Mouse (Mus musculus) hindbrain, embryonic 13.5 days (tissue): Measurements from ENCODE around the gene Defb30. TPM values are rescaled to one million over a fixed set of nuclear protein-coding genes. Genes with fewer than 3 reads are reported as not detected.

Experiments used
- ATAC-seq: fragments of 200-750 bp; cut with Nextera tagmentation; 2 replicates; pipeline ENCODE4 v1.8.0; 2017; ENCODE audit warnings: moderate TSS enrichment; ENCODE audit not compliant: low FRiP score
- H3K27ac ChIP-seq: fragments of 300-500 bp; sonication (generic); 2 replicates; pipeline ENCODE4 v1.5.1; 2015; ENCODE audit warnings: inconsistent platforms, mild to moderate bottlenecking, moderate library complexity
- H3K27me3 ChIP-seq: fragments of 300-500 bp; sonication (generic); 2 replicates; pipeline ENCODE4 v1.6.1; 2015; ENCODE audit warnings: mild to moderate bottlenecking, inconsistent platforms
- H3K36me3 ChIP-seq: fragments of 300-500 bp; sonication (generic); 2 replicates; pipeline ENCODE4 v1.6.1; 2015; ENCODE audit warnings: mild to moderate bottlenecking, inconsistent platforms
- H3K4me1 ChIP-seq: fragments of 300-500 bp; sonication (generic); replicated peaks from 2 replicates; pipeline ENCODE4 v1.6.1; 2015; ENCODE audit warnings: inconsistent platforms
- H3K4me2 ChIP-seq: fragments of 300-500 bp; sonication (generic); 2 replicates; pipeline ENCODE4 v1.6.1; 2015; ENCODE audit warnings: inconsistent platforms, mild to moderate bottlenecking, moderate library complexity
- H3K4me3 ChIP-seq: fragments of 300-500 bp; sonication (generic); 2 replicates; pipeline ENCODE4 v1.5.1; 2015; ENCODE audit warnings: mild to moderate bottlenecking, inconsistent platforms
- H3K9ac ChIP-seq: fragments of 300-500 bp; sonication (generic); 2 replicates; pipeline ENCODE4 v1.6.1; 2015; ENCODE audit warnings: mild to moderate bottlenecking, inconsistent platforms
- H3K9me3 ChIP-seq: fragments of 300-500 bp; sonication (generic); 2 replicates; pipeline ENCODE4 v1.6.1; 2016; ENCODE audit warnings: inconsistent platforms
- WGBS: fragments of 180-500 bp; shearing (Covaris S2); methylation state at CpG from one replicate; pipeline ENCODE4 v1.1.7; 2015; 5-methylcytosine and 5-hydroxymethylcytosine counted together
- polyA plus RNA-seq: library from polyadenylated mRNA; unstranded; fragments of >200 nt; fragmentation: Nextera tagmentation; extraction: Ambion mirVana; gene quantifications from 2 replicates; pipeline ENCODE4 v1.2.1, GENCODE M21; 2015

The Defb30 gene
- not detected in 2 replicates for polyA plus RNA-seq

- Histone ChIP-seq H3K4me2 (no peak within 1 kb of the TSS), H3K9ac (no peak within 1 kb of the TSS), H3K36me3 (no peaks in the 10 kb centered on the region), H3K4me1 (0 out of 2 replicates have a peak, but pooled peaks cover 4% of the 10 kb centered on the region), H3K27me3 (no peaks in the 10 kb centered on the region), H3K9me3 (no peaks in the 10 kb centered on the region), H3K27ac (no peak within 1 kb of the TSS), H3K4me3 (no peak within 1 kb of the TSS)
- 58% methylated on average over 11 of the region's 14 CpGs for WGBS
- no peak for ATAC-seq
Measured at GRCm38 (mm10) chr14:63049910-63050370, at the start of gene Defb30. Gene Defb30, minus strand, starts transcription at chr14:63049960.

- Histone ChIP-seq H3K4me3 (no peak overlapping the region), H3K4me1 (0 out of 2 replicates have a peak, but pooled peaks cover 3% of the 10 kb centered on the region), H3K9ac (no peak overlapping the region), H3K27ac (no peak overlapping the region), H3K4me2 (no peak overlapping the region), H3K27me3 (peaks cover 17% of the 10 kb centered on the region), H3K9me3 (no peaks in the 10 kb centered on the region), H3K36me3 (no peaks in the 10 kb centered on the region)
- ATAC-seq = no peak
- 67% methylated on average over 15 of the region's 15 CpGs for WGBS
Measured at GRCm38 (mm10) chr14:63067708-63068107, 17.9 kb upstream of the Defb30 start.

GRCm38 (mm10) chr14:63066630-63067310, 17.0 kb upstream of the Defb30 start:
- ATAC-seq = no peak
- 33% methylated on average over 16 of the region's 16 CpGs for WGBS
- 0 out of 2 replicates have a peak, but pooled peaks cover 3% of the 10 kb centered on the region for H3K4me1 ChIP-seq
- no peaks in the 10 kb centered on the region for H3K36me3 ChIP-seq
- no peak overlapping the region for H3K4me3 ChIP-seq
- no peak overlapping the region for H3K9ac ChIP-seq
- H3K9me3 ChIP-seq = no peaks in the 10 kb centered on the region
- H3K27ac ChIP-seq = no peak overlapping the region
- peak overlapping the region; percentile 34 for H3K4me2 ChIP-seq
- peaks cover 17% of the 10 kb centered on the region for H3K27me3 ChIP-seq

GRCm38 (mm10) chr14:63065391-63065790, 15.6 kb upstream of the Defb30 start:
- ATAC-seq = no peak
- 79% methylated on average over 5 of the region's 5 CpGs for WGBS
- no peaks in the 10 kb centered on the region for H3K9me3 ChIP-seq

GRCm38 (mm10) chr14:63062184-63062583, 12.4 kb upstream of the Defb30 start:
- Histone ChIP-seq H3K9me3 (no peaks in the 10 kb centered on the region), H3K4me2 (no peak overlapping the region), H3K27ac (no peak overlapping the region), H3K9ac (no peak overlapping the region), H3K4me3 (no peak overlapping the region), H3K36me3 (no peaks in the 10 kb centered on the region), H3K27me3 (peaks cover 6% of the 10 kb centered on the region; the same call in 1 of the 2 replicates), H3K4me1 (0 out of 2 replicates have a peak, but pooled peaks cover 3% of the 10 kb centered on the region)
- 96% methylated on average over 2 of the region's 2 CpGs for WGBS
- ATAC-seq = no peak

More at GRCm38 (mm10) chr14:63065391-63065790, 15.6 kb upstream of the Defb30 start:
- Histone ChIP-seq H3K27ac (no peak overlapping the region), H3K36me3 (no peaks in the 10 kb centered on the region), H3K4me2 (no peak overlapping the region), H3K27me3 (peaks cover 13% of the 10 kb centered on the region), H3K9ac (peak overlapping the region; percentile 24; the same call in 1 of the 2 replicates), H3K4me3 (no peak overlapping the region), H3K4me1 (0 out of 2 replicates have a peak, but pooled peaks cover 3% of the 10 kb centered on the region)

GRCm38 (mm10) chr14:63060361-63060760, 10.6 kb upstream of the Defb30 start:
- no peak overlapping the region for H3K4me2 ChIP-seq
- H3K9me3 ChIP-seq = no peaks in the 10 kb centered on the region
- H3K4me3 ChIP-seq = no peak overlapping the region
- no peaks in the 10 kb centered on the region for H3K4me1 ChIP-seq
- WGBS = 89% methylated on average over 10 of the region's 10 CpGs
- no peak overlapping the region for H3K9ac ChIP-seq
- H3K36me3 ChIP-seq = no peaks in the 10 kb centered on the region
- H3K27ac ChIP-seq = no peak overlapping the region
- H3K27me3 ChIP-seq = 0 out of 2 replicates have a peak, but pooled peaks cover 1% of the 10 kb centered on the region
- no peak for ATAC-seq

GRCm38 (mm10) chr14:63054729-63055128, 5.0 kb upstream of the Defb30 start:
- Histone ChIP-seq H3K9ac (no peak overlapping the region), H3K9me3 (no peaks in the 10 kb centered on the region), H3K4me2 (no peak overlapping the region), H3K36me3 (no peaks in the 10 kb centered on the region), H3K27ac (no peak overlapping the region), H3K4me1 (0 out of 2 replicates have a peak, but pooled peaks cover 4% of the 10 kb centered on the region), H3K4me3 (no peak overlapping the region), H3K27me3 (no peaks in the 10 kb centered on the region)
- 43% methylated on average over 6 of the region's 6 CpGs for WGBS
- peak; percentile 57; the same call in 1 of the 2 replicates for ATAC-seq

- Histone ChIP-seq H3K9me3 (no peaks in the 10 kb centered on the region), H3K4me3 (no peak overlapping the region), H3K9ac (no peak overlapping the region), H3K36me3 (no peaks in the 10 kb centered on the region), H3K4me1 (0 out of 2 replicates have a peak, but pooled peaks cover 4% of the 10 kb centered on the region), H3K27ac (no peak overlapping the region), H3K27me3 (no peaks in the 10 kb centered on the region), H3K4me2 (no peak overlapping the region)
- 36% methylated on average over 5 of the region's 5 CpGs for WGBS
- no peak for ATAC-seq
Measured at GRCm38 (mm10) chr14:63050769-63051168, 1.0 kb upstream of the Defb30 start.

GRCm38 (mm10) chr14:63046691-63047090, 3.1 kb downstream of the Defb30 start, which contains the start of gene Defb42:
Gene Defb42, plus strand, starts transcription at chr14:63046991.
- WGBS = 82% methylated on average over 3 of the region's 3 CpGs
- no peaks in the 10 kb centered on the region for H3K9me3 ChIP-seq
- no peak within 1 kb of the TSS for H3K9ac ChIP-seq
- H3K27me3 ChIP-seq = no peaks in the 10 kb centered on the region
- no peak within 1 kb of the TSS for H3K4me3 ChIP-seq
- no peaks in the 10 kb centered on the region for H3K4me1 ChIP-seq
- no peak within 1 kb of the TSS for H3K4me2 ChIP-seq
- H3K27ac ChIP-seq = no peak within 1 kb of the TSS
- H3K36me3 ChIP-seq = no peaks in the 10 kb centered on the region
- ATAC-seq = no peak

GRCm38 (mm10) chr14:63020524-63021156, 29.1 kb downstream of the Defb30 start:
- no peaks in the 10 kb centered on the region for H3K4me1 ChIP-seq
- no peaks in the 10 kb centered on the region for H3K9me3 ChIP-seq
- no peaks in the 10 kb centered on the region for H3K27me3 ChIP-seq
- ATAC-seq = no peak
- no peak overlapping the region for H3K27ac ChIP-seq
- WGBS = 61% methylated on average over 6 of the region's 6 CpGs
- no peak overlapping the region for H3K9ac ChIP-seq
- H3K4me2 ChIP-seq = no peak overlapping the region
- no peaks in the 10 kb centered on the region for H3K36me3 ChIP-seq
- no peak overlapping the region for H3K4me3 ChIP-seq

GRCm38 (mm10) chr14:63014667-63015066, 35.1 kb downstream of the Defb30 start:
- H3K36me3 ChIP-seq = no peaks in the 10 kb centered on the region
- H3K9me3 ChIP-seq = no peaks in the 10 kb centered on the region
- 85% methylated on average over 4 of the region's 4 CpGs for WGBS
- no peak for ATAC-seq
- H3K9ac ChIP-seq = no peak overlapping the region
- no peaks in the 10 kb centered on the region for H3K4me1 ChIP-seq
- no peak overlapping the region for H3K4me2 ChIP-seq
- no peaks in the 10 kb centered on the region for H3K27me3 ChIP-seq
- no peak overlapping the region for H3K27ac ChIP-seq
- H3K4me3 ChIP-seq = no peak overlapping the region

- WGBS = 87% methylated on average over 4 of the region's 4 CpGs
- no peak overlapping the region for H3K27ac ChIP-seq
- no peak overlapping the region for H3K9ac ChIP-seq
- no peaks in the 10 kb centered on the region for H3K9me3 ChIP-seq
- H3K27me3 ChIP-seq = no peaks in the 10 kb centered on the region
- H3K36me3 ChIP-seq = no peaks in the 10 kb centered on the region
- ATAC-seq = no peak
- H3K4me3 ChIP-seq = no peak overlapping the region
- no peak overlapping the region for H3K4me2 ChIP-seq
- H3K4me1 ChIP-seq = no peaks in the 10 kb centered on the region
Measured at GRCm38 (mm10) chr14:63013082-63013481, 36.7 kb downstream of the Defb30 start.
